Mouse (Mus musculus): ENCODE data around the gene Inpp4b.

The Inpp4b gene

DNA sequence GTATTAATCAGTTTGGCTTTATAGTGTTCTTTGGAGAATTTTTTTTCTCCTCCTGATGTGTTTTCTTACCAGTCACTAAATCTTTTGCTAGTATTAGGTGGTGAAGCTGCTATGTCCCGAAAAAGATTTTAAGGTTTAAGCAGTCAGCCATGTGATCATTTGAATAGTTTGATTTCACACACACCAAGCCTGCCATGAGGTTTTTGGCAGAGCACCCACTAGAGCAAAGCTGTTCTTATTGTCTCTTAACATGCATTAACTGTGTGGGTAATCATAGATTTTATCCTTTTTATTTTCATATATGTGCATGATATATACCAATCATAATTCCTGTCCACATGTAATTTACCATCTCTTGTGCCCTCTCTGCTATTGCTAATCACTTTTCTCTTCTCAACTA lies 240.6 kb downstream of the Inpp4b start:
- no peak for DNase-seq

DNA sequence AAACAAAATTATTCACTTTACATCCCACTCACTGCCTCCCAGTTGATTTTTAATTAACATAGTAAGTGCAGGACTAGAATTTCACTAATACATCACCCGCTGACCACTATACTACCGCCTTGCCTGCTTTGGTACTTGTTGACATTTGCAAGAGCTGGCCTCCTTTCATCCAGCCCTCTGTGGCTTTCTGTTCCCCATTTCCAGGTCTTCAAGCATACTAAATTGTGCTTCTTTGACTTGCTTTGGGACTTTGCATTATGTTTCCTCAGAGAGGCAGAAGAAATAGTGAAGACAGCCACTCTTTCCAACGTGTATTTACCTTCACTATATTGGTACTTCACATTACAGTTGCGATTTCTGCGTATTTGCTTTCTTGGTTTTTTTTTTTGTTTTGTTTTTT lies 244.4 kb downstream of the Inpp4b start:
- DNase-seq = no peak

DNA sequence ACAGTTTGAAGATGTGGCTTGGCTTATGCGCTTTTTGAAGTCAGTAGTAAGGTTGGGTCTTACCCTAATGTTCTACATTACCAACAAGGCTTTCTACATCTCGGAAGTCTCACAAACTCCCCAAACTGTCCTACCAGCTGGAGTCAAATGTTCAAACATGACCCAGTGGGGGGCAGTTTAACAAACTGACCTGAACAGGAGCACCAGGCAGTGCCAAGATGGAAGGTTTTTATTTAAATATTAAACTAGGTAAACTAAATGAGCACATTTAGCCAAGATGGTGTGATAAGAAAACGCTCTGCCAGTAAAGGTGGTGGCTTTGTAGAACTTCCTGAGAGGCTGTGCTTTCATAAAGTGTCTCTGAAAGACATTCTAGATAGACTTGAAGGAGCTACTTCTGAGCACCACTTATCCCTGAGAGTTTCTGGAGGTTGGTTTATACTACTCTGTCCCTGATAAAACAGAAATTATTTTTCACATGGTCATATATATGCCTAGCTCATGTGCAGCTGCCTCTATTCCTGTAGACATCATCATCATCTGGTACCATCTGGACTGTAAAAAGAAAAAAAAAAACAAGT lies 251.9 kb downstream of the Inpp4b start:
- no peak for DNase-seq

DNA sequence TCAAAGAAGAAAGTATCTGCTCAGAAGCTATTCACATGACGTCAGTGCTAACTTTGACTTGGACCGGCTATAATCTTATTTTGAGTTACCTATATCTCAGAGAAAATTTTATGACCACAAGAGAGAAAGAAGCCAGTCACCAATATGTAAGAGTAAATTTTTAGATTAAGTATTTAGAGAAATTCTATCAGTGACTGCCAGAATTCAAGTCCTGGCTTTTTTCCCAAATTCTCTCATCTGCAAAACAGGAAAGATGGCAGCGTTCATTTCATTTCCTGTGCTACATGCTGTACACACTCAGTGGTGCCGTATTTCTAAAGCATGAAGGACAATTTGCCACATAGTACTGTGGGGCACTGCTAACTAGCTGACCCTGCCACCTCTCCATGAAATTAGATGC lies 256.9 kb downstream of the Inpp4b start:
- no peak for DNase-seq

DNA sequence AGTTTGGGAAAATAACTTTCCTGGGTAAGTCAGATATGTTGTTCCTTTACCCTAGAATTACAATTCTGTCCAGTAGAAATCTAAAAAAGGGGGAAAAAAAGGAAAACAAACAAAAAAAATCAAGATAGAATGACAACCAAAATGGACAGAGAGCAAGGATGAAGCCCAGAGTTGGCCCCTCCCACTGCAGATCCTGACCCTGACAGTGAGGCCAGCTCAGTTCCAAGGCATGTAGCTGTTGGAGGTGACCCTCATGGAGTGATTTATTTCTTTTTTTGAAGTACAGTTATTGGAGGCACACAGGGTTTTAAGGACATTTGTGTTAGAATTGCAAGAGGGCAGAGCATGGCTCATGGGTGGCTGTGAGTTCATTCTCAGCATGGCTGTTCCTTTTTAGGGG lies 258.8 kb downstream of the Inpp4b start:
- no peak for DNase-seq

DNA sequence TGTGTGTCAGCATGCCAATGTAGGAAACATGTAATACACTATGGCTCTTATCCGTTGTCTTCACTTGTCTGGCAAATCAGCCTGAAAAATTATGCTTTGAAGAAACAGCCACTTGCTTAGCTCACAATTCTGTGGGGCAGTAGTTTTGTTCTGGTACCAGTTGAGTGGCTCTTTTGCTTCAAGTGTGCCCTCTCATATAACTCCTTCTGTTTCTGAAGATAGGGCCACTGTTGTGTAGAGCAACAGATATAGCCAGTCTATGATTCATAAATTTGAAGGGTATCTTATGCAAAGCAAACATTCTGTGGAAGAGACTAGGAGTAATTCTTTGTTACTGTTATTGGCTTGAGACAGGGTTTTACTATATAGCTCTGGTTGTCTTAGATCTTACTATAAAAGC lies 265.7 kb downstream of the Inpp4b start:
- no peak for DNase-seq

DNA sequence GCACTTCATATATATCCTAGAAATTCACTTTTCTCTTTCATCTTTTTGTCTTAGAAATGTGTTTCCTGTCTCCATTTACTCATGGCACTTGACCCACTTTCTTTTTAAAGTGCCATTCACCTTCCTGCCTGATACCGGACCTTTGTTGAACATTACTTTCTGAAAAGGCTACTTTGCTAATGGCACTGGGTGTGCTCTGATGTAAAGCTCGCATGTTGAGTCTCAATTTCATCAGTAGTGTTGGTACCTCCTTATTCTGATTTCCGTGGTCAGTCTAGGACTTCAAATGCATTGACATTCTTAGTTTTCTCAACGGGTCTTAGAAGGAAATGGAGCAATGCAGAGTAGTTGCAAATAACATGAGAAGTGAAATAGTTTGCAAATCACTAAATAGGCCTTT lies 266.7 kb downstream of the Inpp4b start:
- DNase-seq = no peak

DNA sequence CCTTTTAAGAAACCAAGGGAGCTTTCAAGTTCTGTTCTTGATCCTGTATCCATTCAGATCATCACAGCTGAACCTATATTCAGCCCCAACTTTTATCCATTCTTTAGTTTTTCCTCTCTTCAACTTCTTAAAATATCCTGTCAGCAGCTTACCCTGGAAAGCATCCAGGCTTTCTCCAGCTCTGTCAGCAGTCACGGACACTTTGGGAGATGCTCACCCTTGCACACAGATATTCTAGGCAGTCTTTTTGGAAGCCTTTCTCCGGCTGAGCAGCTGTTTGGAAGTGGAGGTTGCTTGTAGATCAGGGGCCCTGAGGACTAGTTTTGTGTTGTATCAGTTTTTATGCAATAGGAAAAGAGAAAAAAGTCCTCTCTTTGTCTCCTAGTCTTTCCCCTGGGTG lies 270.3 kb downstream of the Inpp4b start:
- DNase-seq = no peak

DNA sequence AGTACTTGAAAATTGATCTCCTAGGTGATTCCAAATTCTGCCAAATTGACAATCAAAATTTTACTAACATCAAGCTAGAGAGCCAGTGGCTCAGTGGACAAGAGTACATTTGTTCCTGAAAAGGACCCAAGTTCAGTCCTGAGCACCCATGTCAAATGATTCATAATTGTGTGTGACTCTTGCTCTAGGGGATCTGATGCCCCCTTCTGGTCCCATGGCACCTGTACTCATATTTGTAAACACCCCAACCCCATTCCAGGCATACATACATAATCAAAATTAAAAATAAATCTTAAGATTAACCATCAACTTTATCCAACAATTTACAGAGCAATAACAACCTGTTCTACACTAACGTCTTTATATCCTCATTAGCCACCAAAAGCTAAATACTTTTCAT lies 271.8 kb downstream of the Inpp4b start:
- DNase-seq = no peak

DNA sequence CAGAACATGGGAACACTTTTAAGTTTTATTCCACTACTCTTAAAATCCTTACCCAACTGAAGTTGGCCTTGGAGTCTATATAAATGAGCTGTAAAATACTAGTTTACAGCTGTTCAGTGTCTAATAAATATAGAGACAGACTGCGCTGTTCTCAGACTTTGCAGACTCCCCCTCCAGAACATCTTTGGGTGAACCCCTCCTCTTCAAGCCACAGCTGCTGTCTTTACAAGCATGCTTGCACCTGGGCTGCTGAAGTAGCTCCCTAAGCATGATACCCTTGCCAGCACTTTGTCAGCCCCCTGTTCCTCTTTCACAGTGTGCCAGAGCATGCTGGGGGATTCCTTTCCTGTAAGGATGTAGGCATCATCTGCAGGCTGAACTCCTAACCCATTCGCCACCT lies 272.2 kb downstream of the Inpp4b start:
- no peak for DNase-seq

DNA sequence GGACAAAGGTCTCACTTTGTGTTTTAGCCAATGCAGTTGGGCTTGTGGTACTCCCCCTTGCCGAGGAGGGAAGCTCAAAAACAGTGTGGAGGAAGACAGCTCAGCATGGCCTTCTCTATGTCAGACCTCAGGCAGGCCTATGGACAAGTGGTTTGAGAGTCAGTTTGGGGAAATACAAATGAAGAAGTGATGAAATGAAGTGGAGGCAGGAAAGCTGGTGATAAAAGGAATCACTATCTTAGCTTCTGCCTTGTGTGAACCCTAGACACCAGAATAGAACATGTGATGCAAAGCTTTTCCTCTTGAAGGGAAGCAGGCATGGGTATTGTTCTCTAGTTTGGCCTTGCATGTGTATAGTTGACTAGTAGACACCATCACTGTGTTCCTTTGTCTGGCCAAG lies 273.2 kb downstream of the Inpp4b start:
- no peak for DNase-seq

DNA sequence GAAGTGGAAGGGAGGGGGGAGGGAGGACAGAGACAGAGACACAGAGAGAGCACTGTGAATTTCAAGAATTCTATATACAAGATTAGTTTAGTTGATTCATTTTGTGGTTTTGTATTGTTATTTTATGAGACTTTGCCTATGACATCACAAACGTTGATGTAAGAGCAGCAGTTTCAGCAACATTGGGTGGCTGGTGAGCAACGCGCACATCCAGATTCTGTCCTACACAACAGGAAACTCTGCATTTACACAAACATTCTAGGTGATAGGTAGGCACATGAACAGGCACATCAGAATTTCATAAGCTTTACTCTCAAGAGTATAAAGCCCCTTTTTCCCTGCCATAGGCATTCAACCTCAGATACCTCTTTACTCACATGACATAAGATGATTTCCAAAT lies 276.6 kb downstream of the Inpp4b start:
- no peak for DNase-seq

DNA sequence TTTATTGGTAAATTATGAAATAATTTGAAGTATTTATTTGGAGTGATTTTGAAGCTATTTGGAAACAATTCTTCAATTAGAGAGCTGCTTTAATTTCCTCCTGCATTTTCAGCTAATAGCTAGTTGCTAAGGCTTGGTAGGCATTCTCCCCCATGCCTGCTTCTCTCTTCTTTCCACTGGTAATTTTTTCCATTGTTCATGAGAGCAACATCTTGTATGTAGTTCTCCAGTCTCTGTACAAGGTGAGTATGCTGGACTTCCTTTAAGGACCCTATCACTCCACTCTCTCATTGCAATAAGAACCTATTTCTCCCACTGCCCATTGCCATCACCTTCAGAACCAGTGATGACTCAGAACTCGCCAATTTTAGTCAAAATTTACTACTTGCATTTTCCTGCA lies 292.7 kb downstream of the Inpp4b start:
- no peak for DNase-seq

DNA sequence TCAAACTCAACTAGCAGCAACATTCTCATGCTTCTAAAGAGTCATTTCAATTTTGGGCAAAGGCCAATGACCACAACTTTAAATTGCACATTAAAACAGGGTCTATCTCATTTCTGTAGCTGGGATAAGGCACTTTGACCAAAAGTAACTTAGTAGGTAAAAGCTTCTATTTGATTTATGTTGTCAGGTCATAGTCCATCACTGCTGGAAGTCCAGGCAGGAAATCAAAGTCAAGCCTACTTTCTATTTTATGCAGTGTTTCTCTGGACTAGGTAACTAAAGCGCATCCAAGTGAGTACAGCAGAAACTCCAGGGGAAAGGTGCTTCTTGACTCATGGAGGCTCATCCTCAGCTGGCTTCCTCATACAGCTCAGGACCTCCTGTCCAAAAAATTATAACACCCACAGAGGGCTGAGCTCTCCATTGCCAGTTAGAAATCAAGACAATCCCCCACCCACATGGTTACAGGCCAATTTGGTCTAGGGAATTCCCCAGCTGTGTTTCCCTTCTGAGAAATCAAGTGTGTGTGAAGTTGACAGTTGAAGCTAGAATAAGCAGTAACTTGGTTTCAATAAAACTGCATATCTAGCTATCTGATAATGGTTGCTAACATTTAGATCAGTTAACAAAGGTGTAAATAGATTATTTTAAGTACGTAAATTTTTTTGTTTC lies 293.7 kb downstream of the Inpp4b start:
- no peak for DNase-seq

DNA sequence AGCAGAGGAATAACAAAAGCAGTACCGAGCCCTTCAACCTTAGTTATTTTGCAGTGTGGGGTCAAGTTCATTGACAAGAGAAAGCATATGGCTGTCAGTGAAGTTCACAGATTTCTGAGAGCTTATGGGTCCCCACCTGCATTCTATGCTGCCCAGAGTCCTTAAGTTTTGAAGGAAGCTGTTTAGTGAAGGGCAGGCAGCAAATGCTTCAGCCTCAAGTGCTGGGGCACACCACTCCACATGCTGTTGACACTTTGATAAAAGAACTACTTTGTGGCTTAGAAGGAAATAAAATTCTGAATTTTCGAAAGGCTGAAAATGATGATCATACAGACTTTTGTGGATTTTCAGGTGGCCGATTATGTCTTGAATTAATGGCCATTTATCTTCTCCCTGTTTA lies 296.1 kb downstream of the Inpp4b start:
- DNase-seq = no peak

DNA sequence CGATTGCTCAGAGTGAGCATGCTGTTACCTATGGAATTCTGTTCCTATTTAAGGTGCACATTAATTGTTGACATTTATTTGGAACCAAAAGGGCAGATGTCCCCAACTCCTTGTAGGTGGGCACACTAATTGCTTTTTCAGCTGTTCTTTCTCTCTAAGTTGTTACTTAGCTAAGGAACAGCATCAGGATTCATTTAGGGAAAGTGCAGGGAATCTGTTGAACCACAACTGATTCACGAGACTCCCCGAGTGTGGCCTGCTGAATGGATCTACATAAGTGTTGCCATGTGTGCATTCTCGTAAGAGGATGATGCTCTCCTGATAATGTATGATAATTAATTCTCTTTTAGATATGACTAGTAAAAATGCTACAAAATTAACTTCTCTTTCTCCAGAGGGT lies 297.5 kb downstream of the Inpp4b start:
- no peak for DNase-seq

DNA sequence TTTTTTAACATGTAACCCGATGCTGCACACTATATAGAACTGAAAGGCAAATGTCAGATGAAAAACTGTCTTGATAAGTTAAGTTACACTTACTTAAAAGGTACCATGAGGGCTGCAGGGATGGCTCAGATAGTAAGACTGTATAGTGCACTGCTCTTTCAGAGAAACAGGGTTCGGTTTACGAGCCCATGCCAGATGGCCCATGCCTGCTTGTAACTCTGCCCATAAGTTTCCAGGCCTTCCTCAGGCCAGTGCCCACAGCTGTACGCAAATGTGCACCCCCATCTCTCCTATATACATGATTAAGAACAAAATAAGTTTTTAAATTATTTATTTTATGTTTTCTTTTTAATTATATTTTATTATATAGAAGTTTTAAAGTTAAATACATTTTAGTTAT lies 300.7 kb downstream of the Inpp4b start:
- no peak for DNase-seq

DNA sequence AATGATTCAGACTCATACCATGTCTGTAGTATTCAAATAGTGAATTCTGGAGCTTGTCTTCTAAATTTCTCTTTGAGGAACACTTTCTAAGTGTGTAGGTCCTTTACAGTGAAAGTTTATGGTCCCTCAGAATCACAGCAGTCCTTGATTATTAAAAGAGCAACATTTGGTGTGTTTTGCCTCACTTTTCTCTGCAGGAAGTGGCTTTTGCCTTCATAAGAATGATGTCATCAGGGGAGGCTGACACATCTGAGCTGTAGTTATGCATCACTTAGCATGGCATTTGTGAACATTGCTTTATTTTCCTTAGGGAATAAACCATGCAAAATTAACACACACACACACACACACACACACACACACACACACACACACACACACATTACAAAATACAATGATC lies 349.8 kb downstream of the Inpp4b start:
- no peak for DNase-seq

DNA sequence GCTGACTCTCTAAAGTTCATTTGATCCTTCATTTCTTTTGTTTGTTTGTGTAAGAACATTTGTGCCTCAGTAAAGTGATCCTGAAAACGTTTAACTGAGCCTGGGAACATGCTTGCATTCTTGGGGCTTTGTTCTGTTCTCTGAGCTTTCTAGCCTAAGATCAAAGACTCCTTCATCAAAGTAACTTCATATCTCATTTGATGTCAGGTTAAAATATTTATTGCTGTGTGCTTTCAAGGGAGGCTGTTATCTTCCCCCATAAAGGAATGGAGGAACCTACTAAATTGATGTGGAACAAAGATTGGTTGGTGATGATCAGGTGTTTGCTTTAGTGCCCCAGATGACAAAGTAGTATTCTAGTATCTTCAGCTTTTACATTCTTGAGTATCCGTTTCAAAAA lies 352.5 kb downstream of the Inpp4b start:
- no peak for DNase-seq

DNA sequence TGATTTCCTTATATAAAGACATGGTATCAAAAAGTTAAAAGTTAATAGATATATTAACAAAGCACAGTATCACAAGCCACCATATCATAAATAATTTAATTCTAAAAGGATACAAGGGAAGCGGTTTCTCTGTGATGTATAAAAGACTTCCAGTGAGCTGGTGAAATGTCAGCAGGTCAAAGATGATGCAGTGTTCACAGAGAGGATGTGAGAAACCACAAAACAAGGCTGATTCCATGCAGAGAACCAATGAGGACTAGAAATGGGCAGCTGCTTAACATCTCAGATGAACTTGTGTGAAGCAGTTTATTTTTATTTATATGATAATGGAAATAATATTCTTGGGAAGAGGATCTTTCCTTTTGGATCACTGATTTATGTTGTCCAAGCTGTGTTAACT lies 359.7 kb downstream of the Inpp4b start:
- no peak for DNase-seq

DNA sequence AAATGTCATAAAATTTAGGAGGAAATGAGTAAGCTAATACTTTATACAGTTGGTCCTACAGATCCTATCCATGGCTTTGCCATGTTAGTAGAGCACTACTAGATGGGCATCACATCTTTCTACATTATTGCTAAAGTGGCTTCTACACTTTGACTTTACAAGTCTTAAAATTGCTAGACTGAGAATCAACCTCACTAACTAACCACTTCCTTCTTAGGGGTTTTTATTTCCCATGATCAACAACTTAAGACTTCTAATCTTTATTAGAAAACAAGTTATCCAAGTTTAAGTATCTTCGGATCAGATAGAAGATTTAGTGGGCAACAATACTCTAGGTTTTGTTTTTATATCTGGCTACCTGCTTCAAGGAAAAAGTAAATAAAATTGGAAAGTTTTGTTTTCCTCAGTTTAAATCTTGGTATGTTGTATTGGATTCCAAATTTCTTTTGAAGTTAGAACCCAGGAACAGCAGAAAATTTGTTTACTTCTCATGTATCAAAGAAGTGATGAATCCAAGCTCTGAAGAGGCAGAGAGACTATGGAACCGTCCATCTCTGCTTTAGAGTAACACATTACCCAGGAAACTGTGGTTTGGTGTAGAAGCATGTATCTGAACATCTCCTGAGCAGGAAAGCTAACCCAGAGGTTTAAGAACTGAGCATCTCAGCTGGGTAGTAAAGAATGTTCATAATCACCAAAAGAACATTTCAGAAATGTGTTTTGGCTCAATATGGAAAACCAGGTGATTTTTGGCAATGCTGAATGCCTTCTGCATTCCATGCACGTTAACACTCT lies 361.4 kb downstream of the Inpp4b start:
- no peak for DNase-seq

DNA sequence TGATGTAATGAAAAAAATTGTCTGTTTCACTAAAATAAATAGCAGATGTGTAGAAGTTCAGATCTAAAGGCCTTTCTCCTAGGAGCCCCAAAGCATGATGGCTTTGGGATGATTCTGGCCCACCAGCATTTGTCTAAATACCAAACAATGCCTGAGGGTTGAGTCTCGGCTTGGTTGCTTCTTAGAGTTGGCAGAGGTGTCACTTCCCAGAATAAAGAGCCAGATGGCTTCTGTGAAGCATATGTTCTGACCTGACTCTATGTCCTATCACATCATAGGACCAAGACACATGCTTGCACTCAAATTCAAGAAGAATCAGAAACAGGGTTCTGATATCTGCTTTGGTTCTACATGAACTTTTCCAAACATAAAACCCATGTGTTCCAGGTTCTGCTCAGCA lies 365.1 kb downstream of the Inpp4b start:
- no peak for DNase-seq

DNA sequence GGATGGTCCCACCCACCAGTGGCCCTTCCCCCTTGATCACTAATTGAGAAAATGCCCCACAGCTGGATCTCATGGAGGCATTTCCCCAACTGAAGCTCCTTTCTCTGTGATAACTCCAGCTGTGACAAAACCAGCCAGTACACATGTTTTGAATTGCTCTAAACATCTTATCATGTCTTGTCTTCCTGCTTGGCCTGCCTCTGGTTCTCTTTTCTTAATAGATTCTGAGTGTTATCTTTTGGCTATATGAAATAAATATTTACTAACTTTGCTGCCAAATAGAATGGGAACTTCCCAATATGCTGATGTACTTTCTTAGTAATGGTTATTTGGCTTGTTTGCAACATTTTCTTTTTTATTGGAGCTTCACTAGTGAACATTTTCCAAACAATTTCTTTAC lies 389.0 kb downstream of the Inpp4b start:
- no peak for DNase-seq

DNA sequence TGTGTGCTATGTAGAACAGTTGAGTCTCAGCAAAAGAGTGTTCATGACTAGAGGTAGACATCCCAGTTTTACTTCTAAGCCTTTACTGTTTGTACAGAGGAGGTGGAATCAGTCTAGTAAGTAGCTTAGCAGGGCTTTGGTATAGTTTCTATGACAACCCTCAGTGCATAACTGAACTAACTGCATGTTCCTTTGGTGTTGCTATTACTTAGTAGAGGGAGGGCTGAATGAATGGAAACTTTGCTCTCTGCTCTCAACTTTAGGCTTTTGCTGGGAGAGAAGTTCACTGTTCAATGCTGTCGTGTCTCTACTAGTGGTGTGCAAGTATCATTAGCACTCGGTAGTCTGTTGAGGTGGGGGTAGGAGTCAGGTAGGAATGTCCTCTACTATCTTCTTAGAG lies 393.3 kb downstream of the Inpp4b start:
- no peak for DNase-seq

DNA sequence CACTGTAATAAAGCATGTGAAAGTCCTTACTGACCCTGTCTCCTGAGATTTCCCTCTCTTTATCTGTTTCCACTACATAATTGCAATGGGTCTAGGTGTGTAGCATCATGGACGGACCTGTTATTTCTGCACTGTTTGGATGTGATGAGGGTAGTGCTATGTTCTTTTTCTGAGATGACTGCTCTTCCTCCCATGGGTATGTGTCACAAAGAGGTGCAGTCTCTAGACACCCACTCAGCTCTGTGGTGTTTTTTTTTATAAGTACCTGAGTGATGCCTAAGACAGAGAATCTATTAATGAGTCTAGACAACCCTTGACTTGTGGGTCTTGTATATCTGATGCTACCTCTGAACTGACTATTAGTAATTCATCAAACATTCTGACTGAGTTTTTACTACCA lies 393.7 kb downstream of the Inpp4b start:
- no peak for DNase-seq
